Mouse (Mus musculus): ENCODE measurements at regions not wholly inside any gene's neighbourhood (a gene's known extent, or its start where the extent isn't known, plus 50 kb on each side); places are given as distances from the start of the nearest gene placed in this dataset.

DNA sequence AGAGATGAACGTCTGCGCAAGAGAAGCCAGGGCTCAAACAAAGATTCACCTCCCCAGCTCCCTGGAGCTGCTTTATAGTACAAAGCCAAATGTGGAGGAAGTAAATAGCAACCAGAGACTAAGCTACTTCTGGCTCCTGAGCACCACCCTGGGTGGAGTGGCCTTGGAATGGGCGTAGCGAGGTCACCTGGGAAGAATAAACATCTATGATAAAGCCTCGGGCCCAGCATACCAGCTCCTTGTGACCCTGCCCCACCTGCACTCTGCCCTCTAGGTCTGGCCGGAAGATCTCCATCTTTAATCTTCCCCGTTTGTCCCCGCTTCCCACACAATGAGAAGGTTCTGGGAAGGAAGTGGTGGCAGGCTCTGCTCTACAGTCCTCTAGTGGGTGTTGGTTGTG is 61.0 kb upstream of the Ptpn3 start:
- DNase-seq (ENCODE audit: low read depth, low spot score), result no peak

DNA sequence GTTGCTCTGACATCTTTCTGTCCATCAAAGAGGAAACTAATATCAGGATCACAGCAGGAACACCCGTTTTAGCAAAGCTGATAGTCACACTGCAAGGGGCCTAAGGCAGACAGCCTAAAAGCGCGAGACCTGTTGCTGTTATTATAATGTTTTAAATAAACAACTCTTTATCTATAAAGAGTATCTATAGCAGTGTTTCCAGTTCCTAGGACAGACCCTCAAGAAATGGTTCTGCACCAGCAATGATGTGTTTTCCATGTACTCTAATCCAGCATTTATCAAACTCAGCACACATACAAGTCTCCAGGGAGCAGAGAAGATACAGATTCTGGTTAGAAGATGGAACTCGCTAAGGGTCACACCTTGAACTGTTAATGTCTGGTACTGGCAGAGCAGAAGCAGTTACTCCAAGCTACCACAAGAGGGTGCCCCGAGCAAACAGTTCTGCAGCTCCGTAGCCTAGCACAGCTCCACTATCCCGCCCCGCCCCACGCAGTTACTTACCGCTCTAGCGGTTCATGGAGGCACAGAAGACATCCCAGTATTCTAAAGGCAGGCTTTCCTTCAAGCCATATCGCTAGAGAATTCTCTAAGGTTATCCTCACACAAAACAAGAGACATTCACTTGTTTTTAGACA is 64.2 kb upstream of the Palm2 start:
- peak; percentile 79 for DNase-seq (ENCODE audit: low read depth, low spot score)

DNA sequence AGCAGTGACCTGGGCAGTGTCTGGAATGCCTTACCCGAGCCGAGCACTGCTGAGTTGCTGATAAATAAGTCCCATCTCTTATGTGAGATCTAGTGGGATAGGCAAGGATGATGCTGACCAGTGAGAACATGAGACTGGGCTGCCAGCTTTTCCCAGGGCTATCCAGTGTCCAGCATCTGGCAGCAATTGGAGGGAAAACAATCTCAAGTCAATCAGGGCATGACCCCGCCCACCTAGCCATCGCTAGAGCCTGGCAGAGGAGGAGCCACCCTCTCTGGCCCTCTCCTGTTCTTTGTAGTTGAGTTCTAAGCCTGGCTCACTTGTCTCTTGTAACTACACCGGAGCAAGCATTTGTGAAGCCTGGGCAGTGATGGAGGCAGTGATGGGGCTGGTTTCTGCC is 56.2 kb upstream of the Palm2 start:
- no peak for DNase-seq (ENCODE audit: low read depth, low spot score)

GRCm38 (mm10) chr4:57380063-57380800 is 53.8 kb upstream of the Palm2 start:
- DNase-seq (ENCODE audit: low read depth, low spot score), result no peak

DNA sequence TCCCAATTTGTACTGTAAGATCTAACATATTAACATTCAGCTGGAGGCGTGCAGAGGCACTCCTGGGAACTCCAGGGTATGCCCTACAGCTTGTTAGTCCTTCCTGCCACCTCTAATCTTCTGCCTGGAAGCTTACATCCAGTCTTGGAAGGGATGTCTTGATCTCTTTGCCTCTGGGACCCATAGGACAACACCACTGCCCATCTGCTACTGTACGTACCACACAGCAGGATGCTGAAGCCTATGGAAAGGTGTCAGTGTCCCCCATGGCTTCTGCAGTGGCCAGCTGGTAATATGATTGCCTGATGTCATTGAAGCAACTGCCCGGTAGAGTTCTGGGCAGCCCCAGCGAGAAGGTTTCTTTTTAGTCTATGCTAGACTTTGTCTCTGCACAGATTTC is 52.7 kb upstream of the Palm2 start:
- no peak for DNase-seq (ENCODE audit: low read depth, low spot score)
